Mouse (Mus musculus) T-cell, adult 2 months (primary cell): ENCODE results near the gene C87977.
"Not testable (repeated sequence)": the region's sequence is repeated elsewhere in the genome, so short reads cannot be mapped to it uniquely, and the experiment has no call there.

Experiments used
- DNase-seq: peaks from one replicate; pipeline ENCODE4 v3.0.0; 2022; ENCODE audit warnings: low spot score

The C87977 gene

DNA sequence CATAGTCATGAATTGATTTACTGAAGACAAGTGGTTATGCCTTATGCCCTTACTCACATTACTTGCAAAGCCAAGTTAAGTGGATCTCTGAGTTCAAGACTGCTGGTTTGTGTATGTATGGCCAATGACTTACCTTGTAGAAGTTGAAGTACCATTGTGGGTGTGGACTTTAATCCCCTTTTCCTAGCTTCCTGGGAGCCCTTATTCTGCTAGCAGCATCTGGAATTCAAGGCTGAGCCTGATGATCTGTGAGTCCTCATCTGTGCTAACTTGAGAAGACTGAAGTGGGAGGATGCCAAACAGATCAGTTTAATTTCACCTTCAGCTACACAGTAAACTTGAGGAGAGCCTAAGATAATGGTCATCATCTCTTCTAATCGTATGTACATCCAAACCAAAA, at the start of gene C87977:
C87977 (minus strand) TSS at position 101 of the 400 bp plus-strand sequence.
- not testable (repeated sequence) for DNase-seq

DNA sequence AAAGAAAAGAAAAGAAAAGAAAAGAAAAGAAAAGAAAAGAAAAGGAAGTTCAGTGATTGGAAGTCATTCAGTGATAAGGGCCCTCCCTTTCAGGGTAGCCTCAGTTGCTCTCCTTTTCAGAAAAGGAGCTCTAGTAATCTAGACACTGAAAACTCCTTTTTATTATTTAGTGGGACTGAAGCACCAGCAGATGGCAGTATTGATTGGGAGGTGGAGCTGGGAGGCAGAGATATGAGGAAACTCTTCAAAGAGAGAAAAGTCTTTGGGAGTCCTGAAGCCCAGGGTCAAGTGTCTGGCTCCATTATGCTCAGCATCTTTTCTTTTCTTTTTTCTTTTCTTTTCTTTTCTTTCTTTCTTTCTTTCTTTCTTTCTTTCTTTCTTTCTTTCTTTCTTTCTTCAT, 41.6 kb upstream of the C87977 start:
- not testable (repeated sequence) for DNase-seq

DNA sequence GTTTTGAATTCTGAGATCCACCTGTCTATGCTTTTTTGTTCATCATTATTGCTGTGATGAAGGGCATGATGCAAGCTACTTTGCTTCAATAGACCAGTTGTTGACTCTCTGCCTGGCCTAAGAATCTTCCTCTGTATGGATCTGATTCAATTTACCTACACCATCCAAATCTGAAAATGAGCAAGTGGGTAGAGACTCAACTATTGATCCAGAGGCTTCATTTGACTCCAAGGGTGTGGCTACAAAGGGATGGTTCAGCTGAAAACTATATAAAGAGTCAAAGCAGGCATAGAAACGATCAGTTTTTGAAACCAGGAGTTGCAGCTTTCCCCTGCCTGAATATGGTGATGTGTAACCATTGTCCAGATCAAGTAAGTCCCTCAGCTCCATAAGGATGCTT, 22.7 kb downstream of the C87977 start, which contains the start of gene Oog2:
Oog2 (plus strand) TSS at position 301 of the 400 bp plus-strand sequence.
- no peak for DNase-seq

DNA sequence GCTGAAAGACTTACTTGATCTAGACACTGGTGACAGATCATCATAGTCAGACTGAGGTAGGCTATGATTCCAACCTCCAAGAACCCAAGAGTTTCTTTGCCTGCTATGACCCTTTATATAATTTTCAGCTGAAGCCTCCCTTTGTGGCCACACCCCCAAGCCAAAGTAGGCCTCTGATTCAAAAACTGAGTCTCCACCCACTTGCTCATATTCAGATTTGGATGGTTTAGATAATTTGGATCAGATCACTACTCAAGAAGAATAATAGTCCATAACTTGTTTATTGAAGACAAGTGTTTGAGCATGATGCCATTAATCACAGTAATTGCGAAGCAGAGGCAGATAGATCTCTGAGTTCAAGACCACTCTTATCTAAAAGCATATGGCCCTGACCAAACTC, 50.6 kb downstream of the C87977 start, which contains the start of gene Oog3:
Oog3 (minus strand) TSS at position 101 of the 400 bp plus-strand sequence.
- DNase-seq: no peak
